ENCODE assay signal across 8 mouse cellular contexts in genomic region chr4:106614180-106614797, GRCm38 (mm10). TPM values are rescaled to one million over a fixed set of nuclear protein-coding genes. Genes with fewer than 3 reads are reported as not detected.
DNase-seq lines count a peak whose midpoint lies in the region; ATAC-seq and TF ChIP-seq lines count a peak whose summit lies in the region.

No protein-coding gene starts in this region.

- 43% methylated on average over 7 of the region's 7 CpGs for WGBS in hindbrain, embryonic 12.5 days
- WGBS in lung, postnatal 0 days = 40% methylated on average over 7 of the region's 7 CpGs

- H3K4me2 ChIP-seq in hindbrain, embryonic 12.5 days (replicated peaks) = no peak overlapping the region
- H3K4me2 ChIP-seq in lung, postnatal 0 days (replicated peaks; ENCODE audit: low read depth, low read length) = no peak overlapping the region

- no peaks in the 10 kb centered on the region for H3K36me3 ChIP-seq in hindbrain, embryonic 12.5 days
- H3K36me3 ChIP-seq in lung, postnatal 0 days (ENCODE audit: insufficient read depth, low read length) = no peaks in the 10 kb centered on the region

- H3K4me1 ChIP-seq in hindbrain, embryonic 12.5 days = peaks cover 13% of the 10 kb centered on the region
- peaks cover 3% of the 10 kb centered on the region; the same call in 1 of the 2 replicates for H3K4me1 ChIP-seq in lung, postnatal 0 days (ENCODE audit: insufficient read depth, low read depth, low read length)

- H3K4me3 ChIP-seq in hindbrain, embryonic 12.5 days = no peak overlapping the region
- H3K4me3 ChIP-seq in lung, postnatal 0 days (ENCODE audit: low read depth, low read length) = no peak overlapping the region

- TF ChIP-seq EP300 in lung, postnatal 0 days (IDR thresholded peaks at IDR 0.05) = no peak

- H3K27ac ChIP-seq in hindbrain, embryonic 12.5 days = no peak overlapping the region
- H3K27ac ChIP-seq in lung, postnatal 0 days (ENCODE audit: low read length) = no peak overlapping the region

- peaks cover 19% of the 10 kb centered on the region for H3K27me3 ChIP-seq in hindbrain, embryonic 12.5 days
- H3K27me3 ChIP-seq in lung, postnatal 0 days (replicated peaks; ENCODE audit: insufficient read depth, low read length) = peaks cover 5% of the 10 kb centered on the region; the same call in 1 of the 2 replicates

- no peak overlapping the region for H3K9ac ChIP-seq in hindbrain, embryonic 12.5 days
- no peak overlapping the region for H3K9ac ChIP-seq in lung, postnatal 0 days (replicated peaks; ENCODE audit: low read depth)

- TF ChIP-seq CTCF in lung, postnatal 0 days (IDR thresholded peaks at IDR 0.05) = peak; percentile 94

- H3K9me3 ChIP-seq in hindbrain, embryonic 12.5 days (replicated peaks) = no peaks in the 10 kb centered on the region
- no peaks in the 10 kb centered on the region for H3K9me3 ChIP-seq in lung, postnatal 0 days (ENCODE audit: low read length)

- peak; percentile 69; the same call in 1 of the 2 replicates for ATAC-seq in hindbrain, embryonic 12.5 days (ENCODE audit: low FRiP score)
- peak; percentile 59 for ATAC-seq in lung, postnatal 0 days

- peak; percentile 66 for DNase-seq in MN1 (ENCODE audit: low spot score)
- peak; percentile 60 for DNase-seq in cerebellum, adult 9-10 months
- DNase-seq in forelimb bud, embryonic 11.5 days (ENCODE audit: low read depth, low spot score) = peak; percentile 82
- peak; percentile 85 to 88 for DNase-seq in layer of hippocampus, postnatal 10 days (ENCODE audit: low spot score in 2 of 2)
- peak; percentile 66 for DNase-seq in lung, postnatal 0 days (ENCODE audit: low spot score)
- peak; percentile 94 for DNase-seq in retina, embryonic 14.5 days (ENCODE audit: low spot score)
- peak; percentile 87 for DNase-seq in thymus, postnatal 4 days

RNA-seq across cellular contexts. Expression of gene Lexm, which starts 2.8 kb away (rescaled TPM):
- polyA plus RNA-seq in hindbrain, embryonic 12.5 days (2016; fragmentation: Nextera tagmentation; extraction: Ambion mirVana) = 0.29 and 0.70 TPM in 2 replicates
- under 1 TPM in 1 of 2 experiments, not detected in 1; 0.30 TPM for total RNA-seq in layer of hippocampus, postnatal 10 days (2021)
- polyA plus RNA-seq in lung, postnatal 0 days (2015; fragmentation: Nextera tagmentation; extraction: Ambion mirVana) = not detected in 2 replicates

RNA-seq across cellular contexts. Expression of gene Ttc22, which starts 7.9 kb away (rescaled TPM):
- polyA plus RNA-seq in hindbrain, embryonic 12.5 days (2016; fragmentation: Nextera tagmentation; extraction: Ambion mirVana) = 0.68 and 0.83 TPM in 2 replicates
- total RNA-seq in layer of hippocampus, postnatal 10 days (2021) = 1 to 10 TPM in 1 of 2 experiments, under 1 TPM in 1; 0.87 to 1.9 TPM
- 2.2 and 2.5 TPM in 2 replicates for polyA plus RNA-seq in lung, postnatal 0 days (2015; fragmentation: Nextera tagmentation; extraction: Ambion mirVana)

RNA-seq across cellular contexts. Expression of gene Pars2, which starts 36.6 kb away (rescaled TPM):
- polyA plus RNA-seq in hindbrain, embryonic 12.5 days (2016; fragmentation: Nextera tagmentation; extraction: Ambion mirVana) = 10.6 and 11.7 TPM in 2 replicates
- 1 to 10 TPM; 8.3 to 8.6 TPM for total RNA-seq in layer of hippocampus, postnatal 10 days (2021)
- polyA plus RNA-seq in lung, postnatal 0 days (2015; fragmentation: Nextera tagmentation; extraction: Ambion mirVana) = 5.2 and 5.8 TPM in 2 replicates

RNA-seq across cellular contexts. Expression of gene Dhcr24, which starts 53.5 kb away (rescaled TPM):
- polyA plus RNA-seq in hindbrain, embryonic 12.5 days (2016; fragmentation: Nextera tagmentation; extraction: Ambion mirVana) = 6.9 and 7.3 TPM in 2 replicates
- 10 to 100 TPM; 94.3 to 97.7 TPM for total RNA-seq in layer of hippocampus, postnatal 10 days (2021)
- 5.0 and 5.7 TPM in 2 replicates for polyA plus RNA-seq in lung, postnatal 0 days (2015; fragmentation: Nextera tagmentation; extraction: Ambion mirVana)
